Mouse (Mus musculus) A20 (cell line): ENCODE results near the gene Fam198a.
A peak's percentile ranks its signal among the peaks of the same experiment; 100 is the strongest.
"Not testable (repeated sequence)": the region's sequence is repeated elsewhere in the genome, so short reads cannot be mapped to it uniquely, and the experiment has no call there.

ENCODE experiments used
- DNase-seq: peaks from one replicate; pipeline ENCODE4 v3.0.0-alpha.2; 2011; ENCODE audit warnings: low read depth, low spot score

The Fam198a gene

GRCm38 (mm10) chr9:122018782-122019395, 68.1 kb downstream of the Fam198a start:
- DNase-seq = peak; percentile 32

- no peak for DNase-seq
Measured at GRCm38 (mm10) chr9:122020321-122020720, 69.5 kb downstream of the Fam198a start.

- DNase-seq = not testable (repeated sequence)
Measured at GRCm38 (mm10) chr9:122021171-122021570, 70.4 kb downstream of the Fam198a start.

GRCm38 (mm10) chr9:122021581-122021980, 70.8 kb downstream of the Fam198a start:
- DNase-seq = no peak

- DNase-seq = no peak
Measured at GRCm38 (mm10) chr9:122022776-122023175, 72.0 kb downstream of the Fam198a start.

- DNase-seq = no peak
Measured at GRCm38 (mm10) chr9:122023873-122024272, 73.1 kb downstream of the Fam198a start.

- no peak for DNase-seq
Measured at GRCm38 (mm10) chr9:122024419-122024818, 73.6 kb downstream of the Fam198a start.

GRCm38 (mm10) chr9:122025855-122026590, 75.2 kb downstream of the Fam198a start:
- peak; percentile 19 for DNase-seq

- DNase-seq = no peak
Measured at GRCm38 (mm10) chr9:122027081-122027913, 76.5 kb downstream of the Fam198a start.

GRCm38 (mm10) chr9:122027914-122028745, 77.3 kb downstream of the Fam198a start:
- DNase-seq = peak; percentile 4

- no peak for DNase-seq
Measured at GRCm38 (mm10) chr9:122029765-122030164, 79.0 kb downstream of the Fam198a start.
